Mouse (Mus musculus) activated CD4-positive, CD25-positive, alpha-beta regulatory T cell, adult 4 months (primary cell): ENCODE measurements at regions not wholly inside any gene's neighbourhood (a gene's known extent, or its start where the extent isn't known, plus 50 kb on each side); places are given as distances from the start of the nearest gene placed in this dataset.

ENCODE experiments used
- ATAC-seq: one replicate; pipeline ENCODE4 v1.8.0; 2017

- no peak for ATAC-seq
Observed at GRCm38 (mm10) chr10:24357636-24358035, 134.3 kb downstream of the Moxd1 start.

GRCm38 (mm10) chr10:24361424-24361823 is 138.1 kb downstream of the Moxd1 start:
- ATAC-seq: no peak

GRCm38 (mm10) chr10:24365369-24365768 is 142.1 kb downstream of the Moxd1 start:
- no peak for ATAC-seq

- ATAC-seq: no peak
Observed at GRCm38 (mm10) chr10:24367010-24367409, 143.7 kb downstream of the Moxd1 start.

- no peak for ATAC-seq
Observed at GRCm38 (mm10) chr10:24373957-24374356, 150.6 kb downstream of the Moxd1 start.

- no peak for ATAC-seq
Observed at GRCm38 (mm10) chr10:24379291-24379690, 156.0 kb downstream of the Moxd1 start.

GRCm38 (mm10) chr10:24380478-24381273 is 157.4 kb downstream of the Moxd1 start:
- ATAC-seq: no peak

- no peak for ATAC-seq
Observed at GRCm38 (mm10) chr10:24381917-24382316, 158.6 kb downstream of the Moxd1 start.

GRCm38 (mm10) chr10:24384061-24384460 is 160.7 kb downstream of the Moxd1 start:
- no peak for ATAC-seq

- ATAC-seq: no peak
Observed at GRCm38 (mm10) chr10:24388229-24388628, 164.9 kb downstream of the Moxd1 start.

GRCm38 (mm10) chr10:24391039-24391438 is 167.7 kb downstream of the Moxd1 start:
- ATAC-seq: no peak

GRCm38 (mm10) chr10:24392066-24392465 is 168.7 kb downstream of the Moxd1 start:
- no peak for ATAC-seq

- no peak for ATAC-seq
Observed at GRCm38 (mm10) chr10:24395999-24396784, 172.9 kb downstream of the Moxd1 start.

- no peak for ATAC-seq
Observed at GRCm38 (mm10) chr10:24397125-24397524, 173.8 kb downstream of the Moxd1 start.

- no peak for ATAC-seq
Observed at GRCm38 (mm10) chr10:24404851-24405250, 181.5 kb downstream of the Moxd1 start.

GRCm38 (mm10) chr10:24406953-24407352 is 183.6 kb downstream of the Moxd1 start:
- ATAC-seq: no peak

GRCm38 (mm10) chr10:24407411-24408227 is 184.3 kb downstream of the Moxd1 start:
- ATAC-seq: no peak

GRCm38 (mm10) chr10:24409976-24410375 is 185.3 kb upstream of the Ccn2 start:
- no peak for ATAC-seq

GRCm38 (mm10) chr10:24410885-24411284 is 184.4 kb upstream of the Ccn2 start:
- ATAC-seq: no peak

- no peak for ATAC-seq
Observed at GRCm38 (mm10) chr10:24422498-24423160, 172.6 kb upstream of the Ccn2 start.

GRCm38 (mm10) chr10:24433737-24434367 is 161.4 kb upstream of the Ccn2 start:
- ATAC-seq: no peak

GRCm38 (mm10) chr10:24437177-24437576 is 158.1 kb upstream of the Ccn2 start:
- no peak for ATAC-seq
